Mouse (Mus musculus) adrenal gland, postnatal 10 days (tissue): ENCODE results near the gene Nkpd1. TPM values are rescaled to one million over a fixed set of nuclear protein-coding genes. Genes with fewer than 3 reads are reported as not detected.

Source experiments
- total RNA-seq, 2 experiments: library from RNA; stranded (reverse); gene quantifications; 2 replicates each; pipeline ENCODE4 v1.2.3; 2021

The Nkpd1 gene
- total RNA-seq, 2 experiments from 2014 or later = 0.18 to 0.21 TPM

Other genes starting within 250 kb of the Nkpd1 start
- 10 to 100 TPM; 73.9 to 77.2 TPM for gene Vasp, start 246.0 kb upstream of the Nkpd1 start, total RNA-seq
- under 1 TPM in 1 of 2 experiments, not detected in 1; 0.30 TPM for gene Ppm1n, start 237.8 kb upstream of the Nkpd1 start, total RNA-seq
- gene Rtn2, start 235.2 kb upstream of the Nkpd1 start, total RNA-seq = 10 to 100 TPM; 20.2 to 59.7 TPM
- gene Fosb, start 207.8 kb upstream of the Nkpd1 start, total RNA-seq = 10 to 100 TPM in 1 of 2 experiments, 1 to 10 TPM in 1; 1.2 to 12.9 TPM
- 10 to 100 TPM; 37.1 to 41.3 TPM for gene Ercc1, start 173.1 kb upstream of the Nkpd1 start, total RNA-seq
- 10 to 100 TPM; 11.5 to 11.7 TPM for gene Cd3eap, start 158.4 kb upstream of the Nkpd1 start, total RNA-seq
- gene Ppp1r13l, start 158.1 kb upstream of the Nkpd1 start, total RNA-seq = 1 to 10 TPM; 5.0 to 6.0 TPM
- gene Ercc2, start 135.8 kb upstream of the Nkpd1 start, total RNA-seq = 10 to 100 TPM; 18.8 to 29.0 TPM
- 1 to 10 TPM; 1.4 to 1.7 TPM for gene Klc3, start 113.7 kb upstream of the Nkpd1 start, total RNA-seq
- 100 to 1,000 TPM; 346 to 973 TPM for gene Ckm, start 113.1 kb upstream of the Nkpd1 start, total RNA-seq
- gene Mark4, start 59.0 kb upstream of the Nkpd1 start, total RNA-seq = 10 to 100 TPM; 35.0 to 37.1 TPM
- 10 to 100 TPM; 17.4 to 17.9 TPM for gene Exoc3l2, start 54.5 kb upstream of the Nkpd1 start, total RNA-seq
- 1 to 10 TPM; 5.2 to 5.4 TPM for gene Bloc1s3, start 9.5 kb upstream of the Nkpd1 start, total RNA-seq
- 10 to 100 TPM; 76.6 to 80.9 TPM for gene Trappc6a, start 9.4 kb upstream of the Nkpd1 start, total RNA-seq
- 10 to 100 TPM; 59.2 to 60.8 TPM for gene Ppp1r37, start 45.2 kb downstream of the Nkpd1 start, total RNA-seq
- under 1 TPM; 0.55 to 0.60 TPM for gene Zfp296, start 59.4 kb downstream of the Nkpd1 start, total RNA-seq
- gene Gemin7, start 59.8 kb downstream of the Nkpd1 start, total RNA-seq = 10 to 100 TPM; 54.7 to 56.2 TPM
- gene Clasrp, start 86.6 kb downstream of the Nkpd1 start, total RNA-seq = 10 to 100 TPM; 29.6 to 58.3 TPM
- 10 to 100 TPM; 18.8 to 21.6 TPM for gene Relb, start 111.6 kb downstream of the Nkpd1 start, total RNA-seq
- gene Clptm1, start 147.2 kb downstream of the Nkpd1 start, total RNA-seq = 100 to 1,000 TPM; 108 to 117 TPM
- gene Apoc2, start 160.1 kb downstream of the Nkpd1 start, total RNA-seq = 100 to 1,000 TPM in 1 of 2 experiments, 10 to 100 TPM in 1; 52.0 to 144 TPM
- gene Gm44805, start 163.6 kb downstream of the Nkpd1 start, total RNA-seq = 1 to 10 TPM; 1.3 to 1.5 TPM
- gene Apoc4, start 163.6 kb downstream of the Nkpd1 start, total RNA-seq = 100 to 1,000 TPM; 211 to 416 TPM
- 1,000 to 10,000 TPM in 1 of 2 experiments, 100 to 1,000 TPM in 1; 910 to 1,570 TPM for gene Apoc1, start 174.8 kb downstream of the Nkpd1 start, total RNA-seq
- gene Apoe, start 181.3 kb downstream of the Nkpd1 start, total RNA-seq = 1,000 to 10,000 TPM; 1,872 to 4,173 TPM
- 100 to 1,000 TPM; 157 to 171 TPM for gene Tomm40, start 197.6 kb downstream of the Nkpd1 start, total RNA-seq
- 100 to 1,000 TPM in 1 of 2 experiments, 10 to 100 TPM in 1; 86.7 to 106 TPM for gene Nectin2, start 232.6 kb downstream of the Nkpd1 start, total RNA-seq